Mouse (Mus musculus) spleen, postnatal 36 days (tissue): ENCODE measurements around the gene Nkiras2.
A peak's percentile ranks its signal among the peaks of the same experiment; 100 is the strongest.
"Not testable (repeated sequence)": the region's sequence is repeated elsewhere in the genome, so short reads cannot be mapped to it uniquely, and the experiment has no call there.

ENCODE experiments used
- DNase-seq, 2 experiments: peaks; one replicate each; pipeline ENCODE4 v3.0.0; 2022; ENCODE audit warnings: low spot score in 2 of 2, mixed read lengths in 1 of 2

Nkiras2 gene

GRCm38 (mm10) chr11:100618761-100619484, at the start of gene Nkiras2:
TSS of gene Nkiras2 (plus strand) at chr11:100619244.
- DNase-seq, result peak; percentile 82

- DNase-seq, result no peak
These were observed 49.3 kb upstream of the Nkiras2 start for GRCm38 (mm10) chr11:100569789-100570188.

GRCm38 (mm10) chr11:100570430-100571201, 48.4 kb upstream of the Nkiras2 start:
- DNase-seq, result peak; percentile 67 to 72

- DNase-seq, result peak in 1 of 2 experiments; percentile 50
These were observed 47.9 kb upstream of the Nkiras2 start for GRCm38 (mm10) chr11:100571202-100571567.

GRCm38 (mm10) chr11:100574188-100574587, 44.9 kb upstream of the Nkiras2 start:
- DNase-seq, result peak in 1 of 2 experiments; percentile 48

DNA sequence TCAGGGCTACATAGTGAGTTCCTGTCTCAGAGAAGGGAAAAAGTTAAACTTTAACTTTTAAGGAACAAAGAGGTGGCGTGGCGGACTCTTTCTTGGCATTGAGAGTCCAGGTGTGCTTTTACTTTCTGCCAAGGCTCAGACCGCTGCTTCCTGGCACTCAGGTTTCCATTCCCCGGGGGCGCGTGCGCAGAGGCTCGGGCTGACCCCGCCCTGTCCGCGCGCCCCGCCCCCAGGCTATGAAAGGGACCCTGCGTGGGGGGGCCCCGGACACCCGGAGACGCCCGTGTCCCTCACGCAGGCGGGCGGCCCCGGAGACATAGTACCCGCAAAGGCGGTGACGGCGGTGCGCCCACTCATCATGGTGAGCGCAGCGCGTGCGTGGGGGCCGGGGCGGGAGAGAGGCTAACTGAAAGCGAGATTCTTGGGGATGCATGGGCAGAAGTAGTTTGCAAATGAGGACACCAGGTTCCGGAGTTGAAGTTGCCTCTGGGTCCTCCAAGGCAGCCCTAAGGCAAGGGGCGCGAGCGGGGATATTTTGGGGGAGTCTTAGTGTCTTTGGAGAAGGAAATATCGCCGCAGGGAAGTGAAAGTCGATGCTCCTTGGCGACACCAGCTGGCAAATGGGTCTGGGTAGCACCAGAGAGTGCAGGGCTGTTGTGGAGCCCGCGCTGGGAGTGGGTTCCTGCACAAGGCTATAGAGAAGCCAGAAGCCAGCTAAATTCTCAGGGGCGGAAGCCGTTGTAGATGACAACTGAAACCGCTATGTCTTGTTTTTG, 44.1 kb upstream of the Nkiras2 start, which contains the start of gene Cnp:
TSS of gene Cnp (plus strand) at position 197 of the 776 bp plus-strand sequence.
- peak; percentile 89 to 90 for DNase-seq

GRCm38 (mm10) chr11:100575484-100575855, 43.6 kb upstream of the Nkiras2 start:
- no peak for DNase-seq

DNA sequence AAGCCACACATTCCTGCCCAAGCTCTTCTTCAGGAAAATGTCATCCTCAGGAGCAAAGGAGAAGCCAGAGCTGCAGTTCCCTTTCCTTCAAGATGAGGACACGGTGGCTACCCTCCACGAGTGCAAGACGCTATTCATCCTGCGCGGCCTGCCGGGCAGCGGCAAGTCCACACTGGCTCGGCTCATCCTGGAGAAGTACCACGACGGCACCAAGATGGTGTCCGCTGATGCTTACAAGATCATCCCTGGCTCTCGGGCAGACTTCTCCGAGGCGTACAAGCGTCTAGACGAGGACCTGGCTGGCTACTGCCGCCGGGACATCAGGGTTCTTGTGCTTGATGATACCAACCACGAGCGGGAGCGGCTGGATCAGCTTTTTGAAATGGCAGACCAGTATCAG, 42.8 kb upstream of the Nkiras2 start:
- no peak for DNase-seq

DNA sequence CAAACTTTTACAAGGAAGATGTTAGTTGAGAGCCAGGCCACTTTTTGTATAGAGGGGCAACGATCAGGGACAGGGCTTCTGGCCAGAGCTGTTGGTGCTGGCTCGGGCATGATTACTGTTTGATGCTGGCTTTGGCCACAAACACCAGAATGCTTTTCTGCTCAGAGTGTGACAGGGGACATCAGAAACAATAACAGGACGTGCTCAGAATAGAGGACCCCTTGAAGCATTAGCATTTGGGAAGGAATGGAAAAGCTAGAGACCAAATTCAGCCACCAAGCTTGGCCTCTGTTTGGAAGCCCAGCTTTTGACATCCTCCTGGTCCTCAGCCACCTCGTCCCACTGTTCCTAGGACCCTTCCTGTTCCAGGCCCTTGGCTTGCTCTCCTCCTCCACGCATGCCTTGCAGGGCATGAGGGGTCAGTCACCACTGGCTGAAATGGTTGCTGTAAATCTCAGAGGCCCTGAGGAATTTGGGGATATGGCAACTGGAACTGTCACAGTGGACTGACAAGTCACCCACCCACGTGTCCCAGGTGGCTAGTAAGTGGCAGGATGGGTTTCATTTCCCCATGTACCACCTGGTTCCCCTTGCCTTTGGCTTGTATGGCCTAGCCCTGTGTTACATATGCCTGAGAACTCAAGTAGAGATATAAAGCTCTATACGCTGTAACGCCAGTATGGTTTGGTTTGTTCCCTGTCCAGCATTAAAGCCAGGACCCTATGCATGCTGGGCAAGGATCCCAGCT, 41.0 kb upstream of the Nkiras2 start:
- DNase-seq, result peak; percentile 82 to 83

DNA sequence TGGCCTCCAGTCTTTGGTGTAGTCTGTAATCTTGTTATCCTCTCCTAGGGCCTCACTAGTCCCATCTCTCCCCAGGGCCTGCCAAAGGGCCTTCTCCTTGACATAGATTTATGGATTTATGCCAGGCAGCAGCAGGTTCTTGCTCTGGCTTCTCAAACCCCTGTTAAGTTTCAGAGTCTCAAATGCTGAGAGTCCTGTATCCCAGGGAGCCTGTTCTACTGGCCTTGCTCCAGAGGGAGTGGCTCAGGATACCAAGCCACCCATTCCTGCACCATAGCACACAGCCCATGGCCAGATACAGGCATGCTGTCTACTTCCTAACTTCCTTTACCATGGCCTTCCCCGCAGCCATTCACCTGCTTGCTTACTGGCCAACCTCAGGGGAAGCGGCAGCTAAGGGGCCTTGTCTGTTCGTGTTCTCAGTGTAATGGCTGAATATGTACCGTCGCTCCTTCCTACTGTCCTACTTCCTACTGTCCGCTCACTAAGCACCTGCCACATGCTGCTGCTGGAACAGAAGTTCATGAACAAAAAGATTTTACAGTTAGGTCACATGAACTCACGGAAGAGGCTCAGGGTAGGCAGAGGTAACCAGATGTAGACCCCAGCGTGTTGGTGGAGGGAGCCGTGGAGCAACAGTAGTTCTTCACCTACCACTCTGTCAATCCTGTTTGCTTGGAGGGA, 39.8 kb upstream of the Nkiras2 start:
- DNase-seq, result no peak

- DNase-seq, result peak; percentile 73 to 79
These were observed 38.8 kb upstream of the Nkiras2 start for GRCm38 (mm10) chr11:100580275-100580674.

DNA sequence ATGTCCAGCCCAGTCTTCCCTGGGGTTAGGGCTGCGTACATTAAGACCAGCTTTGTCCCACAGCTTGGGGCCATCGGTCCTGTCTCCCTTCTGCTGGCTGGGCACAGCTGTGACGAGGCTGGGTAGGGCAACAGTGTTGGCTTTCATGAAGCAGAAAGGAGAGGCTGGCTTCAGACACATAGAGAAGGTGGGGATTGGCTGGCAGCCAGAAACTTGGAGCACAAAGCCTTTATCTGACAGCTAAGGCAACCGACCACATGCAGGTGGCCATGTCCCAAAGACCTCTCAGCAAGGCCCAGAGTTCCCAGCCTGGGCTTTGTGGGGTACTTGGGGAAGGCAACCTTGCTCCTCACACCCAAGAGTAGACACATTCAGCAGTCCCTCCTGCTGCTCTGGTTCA, 37.3 kb upstream of the Nkiras2 start:
- no peak for DNase-seq

GRCm38 (mm10) chr11:100582413-100582812, 36.6 kb upstream of the Nkiras2 start:
- DNase-seq, result not testable (repeated sequence)

- DNase-seq, result no peak
These were observed 36.2 kb upstream of the Nkiras2 start for GRCm38 (mm10) chr11:100582836-100583235.

DNA sequence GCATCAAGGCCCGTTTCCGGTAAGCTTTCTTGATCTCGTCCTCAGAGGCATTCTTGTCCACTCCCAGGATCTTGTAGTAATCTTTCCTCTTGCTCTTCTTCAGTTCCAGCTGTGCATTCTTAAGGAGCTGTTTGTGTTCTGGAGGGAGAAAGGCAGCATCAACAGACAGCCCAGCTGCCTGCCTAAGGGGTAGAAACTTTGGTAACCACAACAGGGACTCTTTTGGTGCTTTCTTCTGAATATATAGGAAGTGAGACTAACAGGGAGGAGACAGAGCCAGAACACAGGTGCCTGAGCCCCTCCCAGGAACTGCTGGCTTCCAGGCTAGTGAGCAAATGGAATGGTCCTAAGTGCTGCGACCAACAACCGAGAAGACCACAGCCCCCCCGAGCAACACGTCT, 34.5 kb upstream of the Nkiras2 start:
- DNase-seq, result peak; percentile 68

- no peak for DNase-seq
These were observed 33.9 kb upstream of the Nkiras2 start for GRCm38 (mm10) chr11:100585148-100585547.

DNA sequence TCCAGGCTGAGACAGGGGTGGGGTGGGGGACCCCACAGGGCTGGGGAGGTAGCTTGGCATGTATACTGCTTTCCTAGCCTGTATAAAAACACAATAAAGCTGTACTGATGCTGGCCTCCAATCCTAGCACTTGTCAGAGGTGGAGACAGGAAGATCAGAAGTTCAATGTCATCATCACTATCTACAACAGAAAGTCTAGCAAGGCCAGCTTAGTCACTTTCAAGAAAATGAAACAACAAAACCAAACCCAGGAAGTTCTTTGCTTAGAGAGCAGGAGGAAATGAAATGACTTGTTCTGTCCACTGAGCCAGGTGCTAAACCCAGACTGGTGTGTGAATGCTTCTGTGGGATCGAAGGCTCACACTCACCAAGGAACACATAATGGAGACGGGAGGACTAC, 30.6 kb upstream of the Nkiras2 start:
- DNase-seq, result no peak

- no peak for DNase-seq
These were observed 26.5 kb upstream of the Nkiras2 start for GRCm38 (mm10) chr11:100592346-100593046.

DNA sequence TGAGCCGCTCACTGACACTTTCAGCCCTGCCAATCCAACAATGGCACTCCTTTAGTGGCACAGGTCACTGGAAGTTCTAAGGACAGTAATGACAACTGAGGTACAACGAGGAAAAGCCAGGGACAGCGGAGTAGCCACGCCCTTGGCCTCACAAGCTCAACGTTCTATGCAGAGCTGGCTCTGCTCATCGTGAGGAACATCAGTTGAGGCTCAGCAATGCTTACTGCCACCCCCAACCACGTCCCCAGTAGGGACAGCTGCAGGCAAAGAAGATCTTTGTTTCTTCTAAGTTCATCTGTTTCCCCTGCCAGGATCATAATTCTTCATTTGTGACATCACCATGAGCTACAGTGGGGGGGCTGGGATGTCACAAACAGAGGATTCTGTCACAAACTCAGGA, 24.4 kb upstream of the Nkiras2 start:
- no peak for DNase-seq

GRCm38 (mm10) chr11:100595533-100595932, 23.5 kb upstream of the Nkiras2 start:
- DNase-seq, result no peak
